Mouse (Mus musculus) left cerebral cortex, adult 11 months (tissue): ENCODE measurements at regions not wholly inside any gene's neighbourhood (a gene's known extent, or its start where the extent isn't known, plus 50 kb on each side); places are given as distances from the start of the nearest gene placed in this dataset.

Source experiments
- DNase-seq: peaks from one replicate; pipeline ENCODE4 v3.0.0; 2022; ENCODE audit warnings: low spot score

- no peak for DNase-seq
Observed at GRCm38 (mm10) chr5:119944371-119944770, 111.9 kb downstream of the Tbx5 start.

- no peak for DNase-seq
Observed at GRCm38 (mm10) chr5:119948399-119948798, 115.9 kb downstream of the Tbx5 start.

- DNase-seq: no peak
Observed at GRCm38 (mm10) chr5:119952085-119952484, 119.6 kb downstream of the Tbx5 start.

GRCm38 (mm10) chr5:119953189-119953588, 120.7 kb downstream of the Tbx5 start:
- DNase-seq: no peak

GRCm38 (mm10) chr5:119953811-119954566, 121.5 kb downstream of the Tbx5 start:
- DNase-seq: no peak

- DNase-seq: no peak
Observed at GRCm38 (mm10) chr5:119958942-119959341, 126.5 kb downstream of the Tbx5 start.

- no peak for DNase-seq
Observed at GRCm38 (mm10) chr5:119964751-119965150, 132.3 kb downstream of the Tbx5 start.

GRCm38 (mm10) chr5:119971286-119971685, 138.8 kb downstream of the Tbx5 start:
- DNase-seq: no peak

GRCm38 (mm10) chr5:119972802-119973437, 140.5 kb downstream of the Tbx5 start:
- no peak for DNase-seq

GRCm38 (mm10) chr5:119978096-119978715, 138.1 kb upstream of the Rbm19 start:
- DNase-seq: no peak

- peak; percentile 37 for DNase-seq
Observed at GRCm38 (mm10) chr5:119981111-119981807, 135.0 kb upstream of the Rbm19 start.

- no peak for DNase-seq
Observed at GRCm38 (mm10) chr5:119984206-119984605, 132.1 kb upstream of the Rbm19 start.

GRCm38 (mm10) chr5:119992130-119992529, 124.1 kb upstream of the Rbm19 start:
- no peak for DNase-seq

GRCm38 (mm10) chr5:119995726-119996125, 120.5 kb upstream of the Rbm19 start:
- DNase-seq: no peak

GRCm38 (mm10) chr5:120005696-120006469, 110.4 kb upstream of the Rbm19 start:
- no peak for DNase-seq

- DNase-seq: no peak
Observed at GRCm38 (mm10) chr5:120007738-120008137, 108.5 kb upstream of the Rbm19 start.

GRCm38 (mm10) chr5:120008306-120008705, 108.0 kb upstream of the Rbm19 start:
- DNase-seq: no peak

GRCm38 (mm10) chr5:120015417-120015816, 100.8 kb upstream of the Rbm19 start:
- no peak for DNase-seq

GRCm38 (mm10) chr5:120018126-120018525, 98.1 kb upstream of the Rbm19 start:
- no peak for DNase-seq

- DNase-seq: no peak
Observed at GRCm38 (mm10) chr5:120020748-120021147, 95.5 kb upstream of the Rbm19 start.

GRCm38 (mm10) chr5:120022276-120022675, 94.0 kb upstream of the Rbm19 start:
- DNase-seq: no peak

- peak; percentile 11 for DNase-seq
Observed at GRCm38 (mm10) chr5:120024071-120024470, 92.2 kb upstream of the Rbm19 start.
